Mouse (Mus musculus) lung, adult 2 months (tissue): ENCODE data around the gene Ephb3.

Experiments used
- CTCF ChIP-seq: fragments of 200-500 bp; IDR thresholded peaks from 2 replicates; pipeline ENCODE4 v1.5.1; 2011; ENCODE audit warnings: mild to moderate bottlenecking, low read length, control low read depth; ENCODE audit not compliant: insufficient read depth
- POLR2A ChIP-seq: fragments of 200-500 bp; IDR thresholded peaks from 2 replicates; pipeline ENCODE4 v1.6.1; 2011; ENCODE audit warnings: low read depth, mild to moderate bottlenecking, control low read depth, low read length, borderline replicate concordance; ENCODE audit errors: extremely low read depth

- TF ChIP-seq CTCF = no peak
- no peak for TF ChIP-seq POLR2A
Measured at GRCm38 (mm10) chr16:21194182-21194581, 10.4 kb upstream of the Ephb3 start.
